Mouse (Mus musculus) cerebellum, adult 11-12 months (tissue): Measurements from ENCODE around the gene Cd99l2.
"Not testable (repeated sequence)": the region's sequence is repeated elsewhere in the genome, so short reads cannot be mapped to it uniquely, and the experiment has no call there.

ENCODE experiments used
- DNase-seq: peaks from one replicate; pipeline ENCODE4 v3.0.0; 2022

Cd99l2 gene

DNA sequence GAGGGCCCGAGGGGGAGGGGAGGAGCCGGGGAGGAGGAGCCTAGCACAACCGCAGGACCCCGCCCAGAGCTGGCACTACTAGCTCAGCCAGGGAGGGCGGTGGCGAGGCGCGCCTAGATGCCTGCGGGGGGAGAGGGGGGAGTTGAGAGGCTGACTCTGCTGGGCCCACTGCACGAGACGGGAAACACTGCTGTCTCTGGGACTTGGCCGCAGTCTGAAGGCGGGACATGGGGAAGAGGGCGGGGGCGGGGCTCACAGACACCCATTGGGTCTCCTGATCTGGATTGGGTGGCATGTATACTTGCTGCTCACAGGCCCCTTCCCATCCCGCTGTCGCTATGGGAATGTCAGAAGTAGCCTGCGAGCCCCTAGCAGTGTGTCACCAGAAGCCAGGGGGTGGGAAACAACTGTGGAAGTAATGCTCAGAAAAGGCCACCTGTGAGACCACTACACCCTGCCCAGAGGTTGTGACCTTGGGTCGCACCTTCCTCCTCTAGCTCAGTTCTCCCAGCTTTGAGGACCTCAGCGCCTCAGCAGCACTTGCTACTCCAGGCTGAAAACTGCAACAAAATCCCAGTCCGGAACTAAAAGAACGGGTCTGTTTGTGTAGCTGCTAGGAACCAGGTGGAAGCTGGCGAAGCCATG, at the start of gene Cd99l2:
Gene Cd99l2 (minus strand): TSS at position 216 of the 645 bp plus-strand sequence.
- peak; percentile 86 for DNase-seq

DNA sequence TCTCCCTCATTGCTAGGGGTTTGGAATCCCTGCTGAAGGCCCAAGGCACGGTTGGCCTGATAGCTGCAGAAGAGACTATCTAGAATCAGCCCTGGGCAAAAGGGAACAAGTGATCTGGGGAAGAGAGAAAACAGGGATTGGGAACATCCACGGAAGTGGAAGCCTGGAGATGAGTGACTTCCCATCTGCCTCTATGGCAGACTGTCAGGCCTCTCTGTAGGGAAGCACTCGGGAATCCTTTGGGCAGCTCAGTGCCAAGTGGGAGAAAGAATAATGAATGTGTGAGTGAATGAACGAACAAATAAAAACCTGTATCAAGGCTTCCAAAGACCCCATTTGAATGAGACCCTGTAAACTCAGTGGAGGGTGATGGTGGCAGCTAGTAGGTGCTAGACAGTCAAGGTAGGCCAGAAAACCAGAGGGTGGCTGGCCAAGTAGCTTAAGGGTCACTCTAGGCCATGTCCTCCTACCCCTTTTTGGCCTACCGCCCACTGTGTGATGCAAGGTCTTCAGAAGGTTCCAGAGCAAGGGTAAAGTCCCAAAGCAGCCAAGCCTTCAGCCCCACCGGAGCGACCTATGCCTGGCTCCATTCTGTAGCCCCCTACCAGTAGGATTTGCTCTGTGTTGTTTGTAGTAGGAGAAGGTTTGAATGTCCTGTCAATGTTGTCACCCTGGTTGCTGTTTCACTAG, 48.3 kb upstream of the Cd99l2 start:
- DNase-seq, result no peak

- DNase-seq, result no peak
Measured at GRCm38 (mm10) chrX:71537791-71538190, 45.1 kb upstream of the Cd99l2 start.

- no peak for DNase-seq
Measured at GRCm38 (mm10) chrX:71534102-71534501, 41.5 kb upstream of the Cd99l2 start.

DNA sequence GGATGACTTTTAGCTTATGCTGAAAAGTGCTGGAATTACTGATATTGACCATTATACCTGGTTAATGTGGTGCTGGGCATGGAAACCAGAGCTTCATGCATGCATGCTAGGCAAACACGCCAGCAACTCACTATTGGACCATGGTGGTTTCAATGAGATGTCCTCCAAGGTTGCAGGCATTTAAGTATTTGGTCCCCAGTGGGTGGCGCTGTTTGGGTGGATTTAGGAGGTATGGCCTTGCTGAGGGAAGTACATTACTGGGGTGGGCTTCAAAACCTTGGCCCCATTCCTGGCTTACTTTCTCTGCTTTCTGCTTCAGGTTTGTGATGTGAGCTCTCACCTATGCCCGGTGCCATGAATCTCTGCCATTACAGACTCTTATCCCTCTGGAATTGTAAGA, 40.0 kb upstream of the Cd99l2 start:
- DNase-seq, result no peak

- DNase-seq, result no peak
Measured at GRCm38 (mm10) chrX:71528646-71529045, 36.0 kb upstream of the Cd99l2 start.

GRCm38 (mm10) chrX:71528150-71528549, 35.5 kb upstream of the Cd99l2 start:
- no peak for DNase-seq

DNA sequence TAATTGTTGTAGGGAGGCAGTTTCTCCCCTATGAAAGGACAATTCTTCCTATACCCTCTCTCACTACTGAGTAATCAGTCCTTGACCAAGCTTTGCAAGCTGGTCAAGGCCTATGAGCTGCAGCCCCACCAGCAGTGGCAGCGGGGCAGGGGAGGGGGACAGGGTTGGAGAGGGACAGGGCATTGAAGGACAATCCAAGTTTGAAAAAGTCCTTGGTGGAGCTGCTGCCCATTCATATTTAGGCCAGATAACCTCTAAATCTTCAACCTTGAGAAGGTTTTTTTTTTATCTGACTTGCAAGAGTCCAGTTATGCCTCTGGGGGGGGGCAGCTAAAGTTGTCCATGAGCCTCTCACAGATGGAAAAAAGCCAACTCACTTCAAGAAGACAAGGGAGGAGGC, 34.8 kb upstream of the Cd99l2 start:
- no peak for DNase-seq

DNA sequence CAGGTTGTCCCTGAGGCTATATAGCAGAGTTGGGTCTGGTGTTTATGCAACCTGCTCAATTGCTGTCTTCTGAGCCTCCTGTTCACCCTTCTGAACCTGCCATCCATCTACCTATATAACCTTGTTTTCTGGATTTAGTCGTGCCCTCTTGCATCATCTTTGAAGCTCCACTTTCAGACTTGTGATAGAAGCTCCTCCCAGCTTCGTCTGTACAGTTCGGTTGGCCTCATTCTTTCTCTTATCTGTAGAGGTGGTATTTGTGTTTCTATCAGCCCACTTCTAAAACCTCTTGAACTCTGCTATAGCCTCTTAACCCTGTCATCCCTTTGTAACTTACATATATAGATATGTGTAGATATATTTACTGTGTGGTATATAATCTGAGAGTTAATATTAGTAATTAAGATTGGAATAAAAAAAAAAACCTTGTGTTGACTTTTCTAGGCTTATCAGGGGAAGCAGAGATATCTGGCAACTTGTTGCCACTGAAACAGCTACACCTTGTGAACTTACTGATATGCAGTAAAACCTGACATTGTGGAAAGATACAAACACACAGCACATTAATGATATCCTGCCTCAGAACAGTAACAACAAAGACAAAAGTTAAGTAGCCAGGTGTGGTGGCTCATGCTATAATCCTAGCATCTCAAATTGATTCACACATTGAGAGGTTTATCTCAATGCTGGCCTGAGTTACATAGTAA, 33.1 kb upstream of the Cd99l2 start:
- DNase-seq, result no peak

DNA sequence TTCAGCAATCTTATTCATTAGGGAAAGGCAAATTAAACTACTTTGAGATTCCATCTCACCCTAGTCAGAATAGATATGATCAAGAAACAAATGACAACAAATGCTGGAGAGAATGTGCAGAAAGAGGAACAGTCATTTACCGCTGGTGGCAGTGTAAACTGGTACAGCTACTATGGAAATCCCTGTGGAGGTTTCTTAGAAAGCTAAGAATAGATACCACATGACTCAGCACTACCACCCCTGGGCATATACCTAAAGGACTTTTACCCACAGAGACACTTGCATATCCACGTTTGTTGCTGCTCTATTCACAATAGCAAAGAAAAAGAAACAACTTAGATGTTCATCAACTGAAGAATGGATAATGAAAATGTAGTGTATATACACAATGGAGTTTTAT, 31.7 kb upstream of the Cd99l2 start:
- no peak for DNase-seq

- no peak for DNase-seq
Measured at GRCm38 (mm10) chrX:71522889-71523288, 30.2 kb upstream of the Cd99l2 start.

GRCm38 (mm10) chrX:71519252-71519651, 26.6 kb upstream of the Cd99l2 start:
- no peak for DNase-seq

DNA sequence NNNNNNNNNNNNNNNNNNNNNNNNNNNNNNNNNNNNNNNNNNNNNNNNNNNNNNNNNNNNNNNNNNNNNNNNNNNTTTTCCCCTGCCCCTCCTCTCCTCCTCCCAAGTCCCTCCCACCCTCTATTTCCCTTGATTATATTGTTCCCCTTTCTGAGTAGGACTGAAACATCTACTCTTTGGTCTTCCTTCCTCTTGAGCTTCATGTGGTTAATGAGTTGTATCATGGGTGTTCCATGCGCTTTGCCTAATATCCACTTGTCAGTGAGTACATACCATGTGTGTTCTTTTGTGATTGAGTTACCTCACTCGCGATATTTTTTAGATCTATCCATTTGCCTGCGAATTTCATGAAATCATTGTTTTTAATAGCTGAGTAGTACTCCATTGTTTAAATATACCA, 13.9 kb upstream of the Cd99l2 start:
- not testable (repeated sequence) for DNase-seq

GRCm38 (mm10) chrX:71493279-71493656, 619 bp upstream of the Cd99l2 start:
- peak; percentile 39 for DNase-seq

- DNase-seq, result peak; percentile 41
Measured at GRCm38 (mm10) chrX:71491931-71492633, 567 bp downstream of the Cd99l2 start.

GRCm38 (mm10) chrX:71489353-71489752, 3.3 kb downstream of the Cd99l2 start:
- no peak for DNase-seq

- DNase-seq, result no peak
Measured at GRCm38 (mm10) chrX:71482244-71482643, 10.4 kb downstream of the Cd99l2 start.

GRCm38 (mm10) chrX:71475992-71476391, 16.7 kb downstream of the Cd99l2 start:
- DNase-seq, result no peak

- DNase-seq, result no peak
Measured at GRCm38 (mm10) chrX:71475497-71475896, 17.2 kb downstream of the Cd99l2 start.

DNA sequence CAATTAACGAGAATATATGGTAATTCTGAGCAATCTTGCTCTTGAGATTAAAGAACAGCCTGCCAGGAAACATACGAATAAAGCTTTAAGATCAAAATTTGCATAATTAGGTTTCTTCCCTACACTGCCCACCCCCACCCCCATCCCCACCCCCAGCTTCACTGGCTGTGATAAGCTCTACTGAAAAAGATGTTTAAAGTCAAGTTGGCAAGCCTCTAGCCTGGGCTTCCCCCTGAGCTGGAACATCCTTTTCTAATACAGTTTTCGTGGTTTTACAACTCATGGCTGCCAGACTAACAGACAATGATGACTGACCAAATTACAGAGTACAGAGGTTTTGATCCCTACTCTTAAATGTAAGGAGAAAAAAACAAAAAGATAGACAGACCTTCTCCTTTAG, 17.6 kb downstream of the Cd99l2 start:
- DNase-seq, result no peak

- no peak for DNase-seq
Measured at GRCm38 (mm10) chrX:71474296-71474956, 18.2 kb downstream of the Cd99l2 start.

DNA sequence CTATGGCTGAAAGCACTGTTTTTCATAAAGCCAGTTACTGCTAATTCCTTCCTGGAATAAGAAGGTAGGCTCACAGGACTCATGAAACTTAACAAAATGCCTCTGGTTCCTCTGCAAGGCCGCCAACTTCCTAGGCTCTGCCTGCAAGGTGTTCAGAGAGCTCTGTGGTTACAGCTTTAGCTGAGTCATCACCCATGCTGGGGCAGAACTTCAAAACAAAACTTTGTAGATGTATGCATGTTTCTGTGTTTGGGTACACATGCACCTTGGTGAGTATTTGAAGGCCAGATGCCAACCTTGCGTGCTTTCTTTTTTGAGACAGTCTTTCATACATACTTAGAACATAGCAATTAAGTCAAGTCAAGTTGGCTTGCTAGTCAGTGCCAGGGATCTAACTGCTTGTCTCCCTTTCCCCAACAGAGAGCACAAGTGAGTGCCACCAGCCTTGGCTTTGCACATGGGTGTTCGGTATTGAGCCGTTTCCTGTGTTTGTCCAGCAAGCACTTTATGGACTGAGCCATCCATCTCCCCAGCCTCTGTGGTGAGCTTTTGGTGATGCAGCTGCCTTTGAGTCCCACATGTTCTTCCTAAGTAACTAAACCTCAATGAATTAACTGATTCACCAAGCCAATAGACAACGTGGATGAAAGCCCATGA, 23.9 kb downstream of the Cd99l2 start:
- no peak for DNase-seq
